7 mouse cellular contexts compared by ENCODE assay signal in the genomic region with DNA sequence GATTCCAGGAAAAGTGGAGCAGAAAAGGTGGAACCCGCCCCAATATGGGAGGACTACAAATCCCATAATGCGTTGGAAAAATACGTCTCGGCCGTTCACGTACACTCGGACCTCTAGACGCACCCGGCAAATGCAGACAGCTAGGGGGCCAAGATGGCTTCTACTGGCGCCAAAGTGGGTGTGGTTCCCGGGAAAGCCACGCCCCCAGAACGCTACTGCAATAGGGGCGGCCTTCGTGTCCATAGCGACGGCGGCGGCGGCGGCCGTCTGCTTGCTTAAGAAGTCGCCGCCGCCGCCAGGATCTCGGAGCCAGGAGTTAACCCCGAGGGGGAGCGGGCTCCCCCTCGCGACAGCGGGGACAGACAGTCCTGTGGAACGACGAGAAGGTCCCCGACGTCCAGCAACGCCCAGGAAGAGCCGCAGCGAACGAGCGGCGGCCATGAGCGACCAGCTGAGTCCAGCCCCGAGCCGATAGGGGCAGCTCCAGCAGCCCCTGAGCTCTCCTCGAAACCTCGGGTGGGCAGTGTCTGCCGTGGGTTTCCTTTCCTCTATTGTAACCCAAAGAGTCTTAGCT. TPM values are rescaled to one million over a fixed set of nuclear protein-coding genes. Genes with fewer than 3 reads are reported as not detected.
A peak's percentile ranks its signal among the peaks of the same experiment; 100 is the strongest.
DNase-seq lines count a peak whose midpoint lies in the region; ATAC-seq and TF ChIP-seq lines count a peak whose summit lies in the region.

A gene (plus strand): TSS at position 229 of the 574 bp plus-strand sequence.

- H3K9ac ChIP-seq in intestine, postnatal 0 days (ENCODE audit: low read depth, low read length) = peak within 1 kb of the TSS; percentile 46
- peak within 1 kb of the TSS; percentile 62 for H3K9ac ChIP-seq in midbrain, embryonic 12.5 days (replicated peaks)

- H3K27me3 ChIP-seq in intestine, postnatal 0 days (replicated peaks; ENCODE audit: control insufficient read depth, insufficient read depth, low read length) = no peaks in the 10 kb centered on the region
- H3K27me3 ChIP-seq in midbrain, embryonic 12.5 days = peaks cover 8% of the 10 kb centered on the region; the same call in 1 of the 2 replicates
- H3K27me3 ChIP-seq in small intestine, adult 2 months (ENCODE audit: control insufficient read depth, insufficient read depth, low read length) = no peaks in the 10 kb centered on the region

- DNase-seq in adrenal gland, adult 8-10 months = peak; percentile 97
- DNase-seq in embryo, embryonic 9.5 days (ENCODE audit: extremely low spot score) = peak; percentile 97
- peak; percentile 85 to 95 for DNase-seq in gastrocnemius, postnatal 4 days (ENCODE audit: low spot score in 2 of 2)
- peak; percentile 99 for DNase-seq in left cerebral cortex, postnatal 4 days

- intact Hi-C loops in left cerebral cortex, postnatal 4 days (cut with DNase I) = no loop called here

- peak within 1 kb of the TSS; percentile 60 for H3K4me2 ChIP-seq in intestine, postnatal 0 days (replicated peaks; ENCODE audit: low read depth)
- H3K4me2 ChIP-seq in midbrain, embryonic 12.5 days (replicated peaks) = peak within 1 kb of the TSS; percentile 55

- peak; percentile 74 for TF ChIP-seq CTCF in intestine, postnatal 0 days (IDR thresholded peaks at IDR 0.05; ENCODE audit: low read depth)
- TF ChIP-seq CTCF in small intestine, adult 2 months (IDR thresholded peaks at IDR 0.05; ENCODE audit: extremely low read depth, insufficient read length, insufficient replicate concordance, low read depth, low read length) = peak; percentile 39; the same call in 1 of the 2 replicates

- H3K36me3 ChIP-seq in intestine, postnatal 0 days (ENCODE audit: control insufficient read depth, insufficient read depth) = no peaks in the 10 kb centered on the region
- H3K36me3 ChIP-seq in midbrain, embryonic 12.5 days = no peaks in the 10 kb centered on the region; the same call in 1 of the 2 replicates
- no peaks in the 10 kb centered on the region for H3K36me3 ChIP-seq in small intestine, adult 2 months (ENCODE audit: control insufficient read depth, insufficient read depth, low read length)

- ATAC-seq in intestine, postnatal 0 days = peak; percentile 96
- ATAC-seq in midbrain, embryonic 12.5 days (ENCODE audit: low FRiP score, low read depth) = peak; percentile 98

- H3K27ac ChIP-seq in intestine, postnatal 0 days (ENCODE audit: low read depth, low read length) = peak within 1 kb of the TSS; percentile 10; the same call in 1 of the 2 replicates
- peak within 1 kb of the TSS; percentile 88 for H3K27ac ChIP-seq in midbrain, embryonic 12.5 days (replicated peaks)
- H3K27ac ChIP-seq in small intestine, adult 2 months (ENCODE audit: insufficient read depth, low read depth, low read length) = peak within 1 kb of the TSS; percentile 68

- TF ChIP-seq POLR2A in small intestine, adult 2 months (IDR thresholded peaks at IDR 0.05; ENCODE audit: low read depth, low read length) = peak; percentile 71

- WGBS in intestine, postnatal 0 days = 0% methylated on average over 48 of the region's 48 CpGs
- under 1% methylated on average over 48 of the region's 48 CpGs for WGBS in midbrain, embryonic 12.5 days
- WGBS in small intestine, adult 2 months = under 1% methylated on average over 48 of the region's 48 CpGs

- peak within 1 kb of the TSS; percentile 51 for H3K4me3 ChIP-seq in intestine, postnatal 0 days (ENCODE audit: low read depth, low read length)
- peak within 1 kb of the TSS; percentile 50 for H3K4me3 ChIP-seq in midbrain, embryonic 12.5 days
- peak within 1 kb of the TSS; percentile 72 for H3K4me3 ChIP-seq in small intestine, adult 2 months (ENCODE audit: low read depth, low read length)

- no peaks in the 10 kb centered on the region for H3K4me1 ChIP-seq in intestine, postnatal 0 days (replicated peaks; ENCODE audit: control insufficient read depth, insufficient read depth, low read length)
- H3K4me1 ChIP-seq in midbrain, embryonic 12.5 days = no peaks in the 10 kb centered on the region
- peaks cover 4% of the 10 kb centered on the region for H3K4me1 ChIP-seq in small intestine, adult 2 months (ENCODE audit: control insufficient read depth, insufficient read depth, insufficient read length, low read length)

- no peaks in the 10 kb centered on the region for H3K9me3 ChIP-seq in intestine, postnatal 0 days (ENCODE audit: control insufficient read depth)
- H3K9me3 ChIP-seq in midbrain, embryonic 12.5 days = no peaks in the 10 kb centered on the region

RNA-seq across cellular contexts. Expression of the gene that starts here (rescaled TPM):
- total RNA-seq in adrenal gland, adult 8-10 months (2022) = 1 to 10 TPM; 1.7 to 2.2 (median 1.9) TPM
- total RNA-seq in gastrocnemius, postnatal 4 days (2021) = under 1 TPM; 0.36 to 0.61 TPM
- 0.77 and 1.3 TPM in 2 replicates for polyA plus RNA-seq in intestine, postnatal 0 days (2015; fragmentation: Nextera tagmentation; extraction: Ambion mirVana)
- total RNA-seq in left cerebral cortex, postnatal 4 days (2021) = 1 to 10 TPM; 1.1 to 2.2 TPM
- polyA plus RNA-seq in midbrain, embryonic 12.5 days (2016; fragmentation: Nextera tagmentation; extraction: Ambion mirVana) = 1.9 and 2.4 TPM in 2 replicates
- 0.05 and 0.08 TPM in 2 replicates for polyA plus RNA-seq in small intestine, adult 2 months (2012; rRNA removed)

Comparison
In these comparisons a context has a peak if more than half of its experiments do, and no peak if none do; other contexts are left out.
1. Peak in every context shown above with its lines: DNase-seq, ATAC-seq, H3K4me3 ChIP-seq and H3K27ac ChIP-seq.
2. Peak in DNase-seq in gastrocnemius, postnatal 4 days; RNA of the gene not detected or under 1 TPM.
3. H3K27ac ChIP-seq: peak in every context shown above with its lines; median percentile 88 in midbrain, embryonic 12.5 days; 68 in small intestine, adult 2 months; 10 in intestine, postnatal 0 days.